Mouse (Mus musculus): ENCODE measurements around the gene Zc3h8.

The Zc3h8 gene

DNA sequence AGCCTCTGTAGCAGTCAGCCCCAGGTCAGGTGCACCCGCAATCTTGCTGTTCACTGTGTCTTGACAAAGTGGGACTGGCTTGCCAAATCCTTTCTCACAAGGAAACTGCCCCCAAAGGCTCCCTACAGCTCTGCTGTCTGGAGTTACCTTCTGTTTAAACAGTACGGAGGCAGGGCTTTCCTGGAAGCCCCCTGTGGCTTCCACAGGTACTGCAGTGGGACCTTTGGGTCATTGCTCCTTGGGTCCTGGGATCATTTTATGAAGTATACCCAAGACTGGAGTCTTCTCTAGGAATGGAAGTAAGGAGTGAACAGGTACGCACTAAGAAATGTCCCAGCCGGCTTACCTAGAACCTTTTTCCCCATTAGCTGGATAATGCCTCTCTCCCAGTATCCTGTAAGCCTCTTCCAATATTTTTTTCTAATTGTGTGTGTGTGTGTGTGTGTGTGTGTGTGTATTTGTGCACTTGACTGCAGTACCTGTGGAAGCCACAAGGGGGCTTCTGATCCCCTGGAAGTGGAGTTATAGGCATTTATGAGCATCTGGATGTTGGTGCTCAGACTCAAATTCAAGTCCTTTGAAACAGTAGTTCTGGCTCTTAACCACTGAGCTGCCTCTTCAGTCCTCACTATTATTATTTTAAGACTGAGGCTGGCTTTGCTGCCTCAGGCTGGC is 53.1 kb downstream of the Zc3h8 start:
- DNase-seq (ENCODE audit: low spot score in 2 of 2), result no peak

DNA sequence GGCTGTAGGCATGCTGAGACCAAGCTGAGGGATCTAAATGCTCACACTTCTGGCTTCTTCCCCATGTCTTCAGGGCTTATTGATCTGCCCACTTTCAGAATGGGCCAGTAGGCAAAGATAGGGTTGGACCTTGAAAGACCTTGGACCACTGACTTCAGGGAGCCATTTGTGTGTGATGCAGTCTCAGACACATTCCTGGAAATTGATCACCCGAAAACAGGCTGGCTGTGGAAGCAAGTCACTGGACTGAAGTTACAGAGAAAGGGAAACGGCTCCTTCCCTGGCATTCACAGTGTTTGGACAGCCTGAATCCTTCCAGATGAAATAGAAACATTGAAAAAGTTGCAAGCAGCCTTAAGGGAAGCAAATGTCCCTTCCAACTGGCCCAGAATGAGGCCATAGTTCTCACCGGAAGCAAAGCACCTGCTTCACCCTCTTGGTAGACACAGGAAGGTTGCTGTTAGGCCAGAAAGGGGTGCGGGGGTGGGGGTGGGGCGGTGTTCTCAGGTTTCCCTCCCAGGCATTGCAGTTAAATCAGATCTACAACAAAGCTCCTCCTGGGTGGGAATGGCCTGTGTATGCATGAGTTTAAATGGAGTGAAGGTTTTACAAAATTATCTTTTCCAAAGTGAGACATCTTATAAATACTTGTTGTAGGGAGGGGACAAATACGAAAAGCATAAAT is 55.9 kb downstream of the Zc3h8 start:
- DNase-seq (ENCODE audit: low spot score in 2 of 2), result no peak

DNA sequence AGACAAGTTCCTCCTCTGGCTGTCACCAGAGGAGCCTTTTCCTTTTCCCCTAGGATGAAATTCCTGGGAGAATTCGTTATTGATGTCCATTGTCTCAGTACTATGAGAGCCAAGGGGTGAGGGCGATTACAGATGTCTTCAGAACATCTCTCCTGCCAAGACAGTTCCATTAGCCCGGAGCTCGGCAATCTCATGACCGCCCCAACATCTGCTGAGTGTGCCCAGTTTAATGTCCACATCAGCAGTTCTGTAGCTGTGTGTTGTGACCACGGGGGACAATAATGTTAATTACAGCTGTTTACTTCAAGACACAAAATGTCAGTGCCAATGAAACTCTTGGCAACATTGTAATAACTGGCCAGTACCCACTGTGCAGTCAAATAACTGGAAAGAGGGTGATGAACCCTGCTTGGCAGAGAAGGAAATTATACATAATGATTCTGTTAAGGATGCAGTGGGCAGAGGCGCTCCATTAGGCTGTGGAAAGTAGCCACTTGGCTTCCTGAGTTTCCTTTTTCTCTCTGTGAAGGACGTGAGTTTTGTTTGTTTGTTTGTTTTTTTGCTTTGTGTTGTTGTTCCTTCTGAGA is 58.6 kb downstream of the Zc3h8 start:
- DNase-seq (ENCODE audit: low spot score in 2 of 2), result no peak

DNA sequence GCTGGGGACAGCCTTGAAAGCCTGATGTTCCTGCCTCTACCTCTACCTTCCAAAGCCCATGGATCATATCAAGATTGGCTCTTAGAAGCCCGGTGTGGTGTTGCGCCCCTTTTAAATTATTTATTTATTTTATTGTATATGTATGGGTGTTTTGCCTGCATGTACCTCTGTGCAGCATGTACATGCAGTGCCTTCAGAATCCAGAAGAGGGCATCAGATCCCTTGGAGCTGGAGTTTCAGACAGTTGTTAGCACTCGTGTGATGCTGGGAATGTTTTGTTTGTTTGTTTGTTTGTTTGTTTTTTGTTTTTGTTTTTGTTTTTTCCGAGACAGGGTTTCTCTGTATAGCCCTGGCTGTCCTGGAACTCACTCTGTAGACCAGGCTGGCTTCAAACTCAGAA is 62.6 kb downstream of the Zc3h8 start:
- DNase-seq (ENCODE audit: low spot score in 2 of 2), result no peak
